Mouse (Mus musculus): ENCODE results near the gene Clptm1. TPM values are rescaled to one million over a fixed set of nuclear protein-coding genes. Genes with fewer than 3 reads are reported as not detected.
"Not testable (repeated sequence)": the region's sequence is repeated elsewhere in the genome, so short reads cannot be mapped to it uniquely, and the experiment has no call there.

Clptm1 gene
- total and polyA plus RNA-seq, 3 experiments, result 61.7 to 74.9 (median 70.1) TPM

DNA sequence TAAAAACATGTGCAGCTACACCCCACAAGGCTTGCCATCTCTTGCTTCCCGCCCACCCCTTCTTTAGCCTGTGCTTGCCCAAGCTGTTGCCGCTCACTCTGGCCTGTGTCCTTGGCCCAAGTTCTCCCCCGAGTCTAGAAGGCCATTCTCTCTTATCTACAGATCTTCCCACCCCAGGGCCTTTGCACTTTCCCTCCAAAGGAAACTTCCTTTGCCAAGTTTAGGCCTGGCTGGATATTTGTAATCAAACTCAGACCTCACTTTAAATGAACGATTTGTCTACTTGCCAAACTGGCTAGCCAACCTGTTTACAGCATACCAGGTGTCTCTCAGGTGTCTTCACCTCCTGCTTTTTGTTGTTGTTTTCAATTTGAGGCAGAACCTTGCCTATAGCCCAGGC, 26.0 kb upstream of the Clptm1 start:
- Histone ChIP-seq H3K4me1 (ENCODE audit: control insufficient read depth, insufficient read depth, low read length) (peaks cover 5% of the 10 kb centered on the region), H3K27me3 (ENCODE audit: control insufficient read depth, insufficient read depth, low read length) (no peaks in the 10 kb centered on the region), H3K79me2 (replicated peaks; ENCODE audit: control insufficient read depth, insufficient read depth, low read length) (no peaks in the 10 kb centered on the region), H3K27ac (no peak overlapping the region), H3K4me3 (no peak overlapping the region), H3K36me3 (ENCODE audit: control insufficient read depth, insufficient read depth, low read length) (no peaks in the 10 kb centered on the region), H3K9ac (ENCODE audit: low read depth, low read length) (no peak overlapping the region)
- intact Hi-C loops (cut with DNase I), result no loop called here
- WGBS, result 53% methylated on average over 4 of the region's 4 CpGs
- TF ChIP-seq POLR2A (IDR thresholded peaks at IDR 0.05; ENCODE audit: insufficient read depth, low read depth, low read length), result no peak
- DNase-seq, result no peak

DNA sequence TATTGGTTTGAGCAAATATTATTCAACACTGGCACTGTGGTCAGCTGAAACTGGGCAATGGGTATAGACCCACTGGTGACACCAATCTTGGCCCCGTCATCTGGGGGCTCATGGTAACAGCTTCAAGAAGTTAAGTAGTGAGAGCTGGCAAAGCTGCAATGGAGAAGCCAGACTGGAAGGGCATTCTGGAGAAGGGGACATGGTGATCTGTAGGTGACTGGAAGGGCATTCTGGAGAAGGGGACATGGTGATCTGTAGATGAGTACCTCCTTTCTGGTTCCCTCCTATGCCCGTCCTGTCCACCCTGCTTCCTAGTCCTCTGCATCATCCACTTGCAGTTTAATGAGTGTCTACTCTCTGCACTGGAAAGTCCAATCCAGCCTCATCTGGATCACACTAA, 23.8 kb upstream of the Clptm1 start:
- Histone ChIP-seq H3K79me2 (replicated peaks; ENCODE audit: control insufficient read depth, insufficient read depth, low read length) (no peaks in the 10 kb centered on the region), H3K4me3 (no peak overlapping the region), H3K9ac (ENCODE audit: low read depth, low read length) (no peak overlapping the region), H3K36me3 (ENCODE audit: control insufficient read depth, insufficient read depth, low read length) (no peaks in the 10 kb centered on the region), H3K4me1 (ENCODE audit: control insufficient read depth, insufficient read depth, low read length) (no peaks in the 10 kb centered on the region; the same call in 1 of the 2 replicates), H3K27ac (no peak overlapping the region), H3K27me3 (ENCODE audit: control insufficient read depth, insufficient read depth, low read length) (no peaks in the 10 kb centered on the region)
- no peak for DNase-seq
- intact Hi-C loops (cut with DNase I), result no loop called here
- TF ChIP-seq CTCF (IDR thresholded peaks at IDR 0.05) (no peak), EP300 (IDR thresholded peaks at IDR 0.05; ENCODE audit: insufficient read depth, low read depth, low read length) (no peak), POLR2A (IDR thresholded peaks at IDR 0.05; ENCODE audit: insufficient read depth, low read depth, low read length) (no peak)
- 89% methylated on average over 2 of the region's 2 CpGs for WGBS

DNA sequence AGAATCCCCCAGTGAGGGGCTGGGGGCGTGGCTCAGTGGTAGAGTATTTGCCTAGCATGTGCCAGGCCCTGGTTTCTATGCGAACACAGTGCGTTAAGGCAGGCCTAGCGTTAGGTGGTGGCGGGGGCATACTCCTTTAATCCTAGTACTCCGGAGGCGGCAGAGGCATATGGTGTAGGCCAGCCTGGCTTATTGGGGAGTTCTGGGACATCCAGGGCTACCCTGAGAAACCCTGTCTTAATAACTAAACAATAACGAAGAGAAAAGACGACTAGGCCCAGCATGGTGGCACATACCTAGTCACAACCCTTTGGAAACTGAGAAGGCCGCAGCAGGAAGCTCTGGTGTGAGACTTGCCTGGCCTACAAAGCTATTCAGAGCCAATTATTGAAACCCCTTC, 23.3 kb upstream of the Clptm1 start:
- no peak for TF ChIP-seq POLR2A (IDR thresholded peaks at IDR 0.05; ENCODE audit: insufficient read depth, low read depth, low read length)
- no peak overlapping the region for H3K4me3 ChIP-seq
- intact Hi-C loops (cut with DNase I), result no loop called here
- no peaks in the 10 kb centered on the region for H3K4me1 ChIP-seq (ENCODE audit: control insufficient read depth, insufficient read depth, low read length)
- H3K79me2 ChIP-seq (replicated peaks; ENCODE audit: control insufficient read depth, insufficient read depth, low read length), result no peaks in the 10 kb centered on the region
- 92% methylated on average over 10 of the region's 10 CpGs for WGBS
- no peaks in the 10 kb centered on the region for H3K27me3 ChIP-seq (ENCODE audit: control insufficient read depth, insufficient read depth, low read length)
- no peak overlapping the region for H3K27ac ChIP-seq
- DNase-seq, result no peak
- H3K9ac ChIP-seq (ENCODE audit: low read depth, low read length), result no peak overlapping the region
- H3K36me3 ChIP-seq (ENCODE audit: control insufficient read depth, insufficient read depth, low read length), result no peaks in the 10 kb centered on the region

DNA sequence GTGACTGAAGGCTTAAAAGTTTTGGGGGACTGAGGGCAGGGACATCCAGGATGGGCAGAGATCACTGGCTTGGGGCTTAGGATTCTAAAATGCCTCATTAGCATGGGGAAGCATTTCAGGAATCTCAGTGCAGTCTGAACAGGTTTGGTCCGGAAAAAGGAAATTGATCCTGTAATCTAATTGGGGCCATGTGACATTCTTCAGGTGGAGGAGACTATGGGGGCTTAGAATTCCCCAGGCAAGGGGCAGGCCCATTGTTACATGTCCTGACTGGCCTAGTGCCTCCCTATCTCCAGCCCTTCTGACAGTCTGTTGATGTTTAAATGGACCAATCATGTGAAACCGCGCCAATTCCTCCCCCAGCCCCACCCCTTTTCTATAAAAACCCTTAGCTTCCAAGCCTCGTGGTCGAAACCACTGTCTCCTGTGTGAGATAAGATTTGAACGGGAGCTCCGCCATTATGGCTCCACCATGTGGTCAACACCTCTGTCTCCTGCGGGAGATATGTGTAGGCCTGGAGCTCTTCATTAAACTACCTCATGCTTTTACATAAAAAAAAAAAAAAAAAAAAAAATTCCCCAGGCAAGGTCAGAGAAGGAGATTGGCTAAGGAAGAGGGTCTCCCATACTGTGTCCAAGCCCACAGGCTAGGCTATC, 22.2 kb upstream of the Clptm1 start:
- H3K4me1 ChIP-seq (ENCODE audit: control insufficient read depth, insufficient read depth, low read length); intact Hi-C loops (cut with DNase I); H3K27ac ChIP-seq; H3K36me3 ChIP-seq (ENCODE audit: control insufficient read depth, insufficient read depth, low read length); H3K79me2 ChIP-seq (replicated peaks; ENCODE audit: control insufficient read depth, insufficient read depth, low read length); H3K4me3 ChIP-seq; H3K9ac ChIP-seq (ENCODE audit: low read depth, low read length); H3K27me3 ChIP-seq (ENCODE audit: control insufficient read depth, insufficient read depth, low read length); DNase-seq: not testable (repeated sequence)
- WGBS, result 47% methylated on average over 8 of the region's 8 CpGs

DNA sequence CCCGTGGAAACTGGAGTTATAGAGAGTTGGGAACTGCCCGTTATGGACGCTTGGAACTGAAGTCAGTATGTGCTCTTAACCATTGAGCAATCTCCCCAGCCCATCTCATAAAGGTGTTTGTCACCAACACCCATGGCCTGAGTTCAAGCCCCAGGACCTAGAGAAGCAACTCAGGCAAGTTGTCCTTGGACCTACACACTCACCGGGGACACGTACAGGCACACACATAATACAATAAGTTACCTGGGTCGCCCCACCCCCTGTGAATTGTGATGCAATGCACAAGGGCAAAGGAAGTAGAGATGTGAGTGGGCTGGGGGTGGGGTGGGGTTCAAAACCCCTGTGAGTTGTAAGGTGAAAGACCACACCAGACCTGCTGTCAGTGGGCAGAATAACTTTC, 21.7 kb upstream of the Clptm1 start:
- no peak overlapping the region for H3K4me3 ChIP-seq
- H3K27ac ChIP-seq, result no peak overlapping the region
- no peaks in the 10 kb centered on the region for H3K27me3 ChIP-seq (ENCODE audit: control insufficient read depth, insufficient read depth, low read length)
- H3K4me1 ChIP-seq (ENCODE audit: control insufficient read depth, insufficient read depth, low read length), result no peaks in the 10 kb centered on the region
- no peak overlapping the region for H3K9ac ChIP-seq (ENCODE audit: low read depth, low read length)
- intact Hi-C loops (cut with DNase I), result no loop called here
- no peaks in the 10 kb centered on the region for H3K79me2 ChIP-seq (replicated peaks; ENCODE audit: control insufficient read depth, insufficient read depth, low read length)
- WGBS, result 92% methylated on average over 6 of the region's 6 CpGs
- H3K36me3 ChIP-seq (ENCODE audit: control insufficient read depth, insufficient read depth, low read length), result no peaks in the 10 kb centered on the region
- TF ChIP-seq POLR2A (IDR thresholded peaks at IDR 0.05; ENCODE audit: insufficient read depth, low read depth, low read length), result no peak
- no peak for TF ChIP-seq CTCF (IDR thresholded peaks at IDR 0.05)
- TF ChIP-seq EP300 (IDR thresholded peaks at IDR 0.05; ENCODE audit: insufficient read depth, low read depth, low read length), result no peak
- DNase-seq, result no peak

DNA sequence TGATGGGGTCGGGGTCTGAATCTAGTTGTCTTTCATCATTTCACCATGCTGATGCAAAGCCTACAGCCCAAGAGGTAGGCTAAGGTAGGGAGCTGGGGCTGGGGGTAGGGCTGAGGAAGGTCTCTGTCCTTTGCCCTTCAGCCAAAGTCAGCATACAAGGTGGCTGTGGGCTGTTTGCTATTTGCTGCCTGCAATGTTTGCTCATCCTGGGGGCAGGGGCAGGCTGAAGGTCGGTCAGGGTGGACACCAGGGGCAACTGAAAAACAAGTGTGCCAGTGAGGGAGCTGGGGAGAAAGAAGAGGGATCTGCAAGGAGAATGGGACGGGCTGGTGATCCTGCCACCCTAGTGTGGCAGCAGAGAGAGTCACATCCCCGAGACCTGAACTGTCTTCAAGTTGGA, 20.5 kb upstream of the Clptm1 start:
- Histone ChIP-seq H3K79me2 (replicated peaks; ENCODE audit: control insufficient read depth, insufficient read depth, low read length) (no peaks in the 10 kb centered on the region), H3K36me3 (ENCODE audit: control insufficient read depth, insufficient read depth, low read length) (no peaks in the 10 kb centered on the region), H3K9ac (ENCODE audit: low read depth, low read length) (no peak overlapping the region), H3K27me3 (ENCODE audit: control insufficient read depth, insufficient read depth, low read length) (no peaks in the 10 kb centered on the region), H3K4me3 (no peak overlapping the region), H3K27ac (no peak overlapping the region), H3K4me1 (ENCODE audit: control insufficient read depth, insufficient read depth, low read length) (no peaks in the 10 kb centered on the region)
- WGBS, result 64% methylated on average over 4 of the region's 4 CpGs
- TF ChIP-seq CTCF (IDR thresholded peaks at IDR 0.05), result no peak
- TF ChIP-seq POLR2A (IDR thresholded peaks at IDR 0.05; ENCODE audit: insufficient read depth, low read depth, low read length), result no peak
- no peak for TF ChIP-seq EP300 (IDR thresholded peaks at IDR 0.05; ENCODE audit: insufficient read depth, low read depth, low read length)
- no peak for DNase-seq
- intact Hi-C loops (cut with DNase I), result no loop called here
